ENCODE assay signal across 24 mouse cellular contexts in the genomic region with DNA sequence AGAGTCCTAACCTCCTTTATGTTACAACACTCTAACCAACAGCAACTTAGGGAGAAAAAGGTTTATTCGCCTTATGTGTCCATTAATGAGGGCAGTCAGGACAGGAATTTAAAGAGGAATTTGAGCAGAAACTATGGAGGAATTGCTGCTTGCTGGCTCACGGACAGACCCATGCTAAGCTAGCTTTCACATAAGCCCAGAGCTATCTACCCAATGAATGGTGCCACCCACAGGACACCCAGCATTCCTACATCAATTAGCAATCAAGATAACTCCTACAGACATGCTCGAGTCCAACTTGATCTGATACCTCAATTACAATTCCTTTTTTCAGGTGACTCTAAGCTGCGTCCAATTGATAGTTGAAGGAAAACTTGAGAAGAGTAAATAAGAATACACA.
DNase-seq lines count a peak whose midpoint lies in the region; ATAC-seq and TF ChIP-seq lines count a peak whose summit lies in the region.
"Had no signal": no experiment of that assay in that cellular context is flagged by ENCODE, and none has a peak within 500 bp of the region (broad histone marks: within the 10 kb centered on the region; RNA-seq: fewer than 3 reads in every experiment).

No protein-coding gene starts in this region.

- TF ChIP-seq RAD21 in CH12.LX (IDR thresholded peaks at IDR 0.05; ENCODE audit: low read depth, low read length): peak; percentile 86

- H3K79me2 ChIP-seq in CH12.LX (replicated peaks; ENCODE audit: control insufficient read depth, extremely low read depth, insufficient read depth, poor library complexity, severe bottlenecking): no peaks in the 10 kb centered on the region

- DNase-seq in kidney, postnatal 0 days (ENCODE audit: low spot score): no peak
- DNase-seq in kidney, postnatal 4 days: no peak
- peak; percentile 9 for DNase-seq in A20 (ENCODE audit: low read depth, low spot score)
- peak; percentile 69 for DNase-seq in CH12.LX (ENCODE audit: extremely low read depth)
- DNase-seq in ZHBTc4 (ENCODE audit: low read depth, low spot score): peak; percentile 2
- no peak for DNase-seq in testis, postnatal 10 days (ENCODE audit: low spot score)
- DNase-seq in adipocyte (ENCODE audit: low spot score): no peak
- DNase-seq: cerebellum, adult 11 months; cerebellum, adult 9-10 months; heart, adult 2 months; heart, postnatal 10 days; kidney, adult 8-10 months; kidney, postnatal 10 days; lung, postnatal 14 days; midbrain, embryonic 14.5 days had no signal

- no peak overlapping the region for H3K27ac ChIP-seq in kidney, postnatal 0 days
- H3K27ac ChIP-seq in CH12.LX (ENCODE audit: insufficient read depth, low read depth): no peak overlapping the region
- H3K27ac ChIP-seq in hindbrain, embryonic 16.5 days (ENCODE audit: low read depth, low read length): no peak overlapping the region
- H3K27ac ChIP-seq: embryonic facial prominence, embryonic 13.5 days; forebrain, embryonic 10.5 days; heart, adult 2 months; heart, embryonic 13.5 days; hindbrain, embryonic 14.5 days; limb, embryonic 13.5 days; stomach, embryonic 15.5 days had no signal

- peak; percentile 11; the same call in 1 of the 2 replicates for TF ChIP-seq CTCF in kidney, postnatal 0 days (IDR thresholded peaks at IDR 0.05; ENCODE audit: low read depth)
- TF ChIP-seq CTCF in CH12.LX (conservative IDR thresholded peaks at IDR 0.05 in 1 of 2, IDR thresholded peaks at IDR 0.05 in 1 of 2; ENCODE audit: low read depth in 2 of 2, low read length in 2 of 2): peak in 1 of 2 experiments; percentile 81; a peak in 3 of 4 replicates

- in situ Hi-C loops in CH12.LX (cut with MboI; ENCODE audit: low pct_ligation_motif_present, low pct_unique_long_range_greater_than_20kb, low sequenced_read_pairs): loop anchor here (25.0 kb wide), 1 partner anchor 351 kb away; no protein-coding TSS in a partner anchor

- H3K4me3 ChIP-seq in kidney, postnatal 0 days (replicated peaks; ENCODE audit: low read depth, low read length): no peak overlapping the region
- H3K4me3 ChIP-seq in CH12.LX (replicated peaks in 1 of 3; ENCODE audit: low read depth in 2 of 3, low read length in 2 of 3, poor library complexity in 1 of 3): no peak overlapping the region
- H3K4me3 ChIP-seq in hindbrain, embryonic 16.5 days (ENCODE audit: low read length): no peak overlapping the region
- H3K4me3 ChIP-seq: embryonic facial prominence, embryonic 13.5 days; forebrain, embryonic 10.5 days; heart, adult 2 months; heart, embryonic 13.5 days; limb, embryonic 13.5 days; stomach, embryonic 15.5 days had no signal

- dilution Hi-C loops in CH12.LX (cut with MboI; ENCODE audit: extremely low pct_ligation_motif_present, extremely low pct_unique_long_range_greater_than_20kb, low sequenced_read_pairs): no loop called here

- TF ChIP-seq EP300 in CH12.LX (IDR thresholded peaks at IDR 0.05; ENCODE audit: low read length): no peak

- H3K9ac ChIP-seq in kidney, postnatal 0 days (ENCODE audit: low read depth, low read length): no peak overlapping the region
- H3K9ac ChIP-seq in CH12.LX (ENCODE audit: insufficient read depth, low read depth): no peak overlapping the region
- no peak overlapping the region for H3K9ac ChIP-seq in hindbrain, embryonic 16.5 days (ENCODE audit: low read depth, low read length)
- H3K9ac ChIP-seq: embryonic facial prominence, embryonic 13.5 days; heart, embryonic 13.5 days; hindbrain, embryonic 14.5 days; limb, embryonic 13.5 days; stomach, embryonic 15.5 days had no signal

- no peaks in the 10 kb centered on the region for H3K36me3 ChIP-seq in kidney, postnatal 0 days (ENCODE audit: insufficient read depth, low read length)
- no peaks in the 10 kb centered on the region for H3K36me3 ChIP-seq in CH12.LX (replicated peaks in 1 of 2; ENCODE audit: control insufficient read depth in 1 of 2, insufficient read depth in 1 of 2, low read length in 1 of 2)
- no peaks in the 10 kb centered on the region for H3K36me3 ChIP-seq in hindbrain, embryonic 16.5 days (ENCODE audit: control insufficient read depth, insufficient read depth, low read length)
- H3K36me3 ChIP-seq: embryonic facial prominence, embryonic 13.5 days; forebrain, embryonic 10.5 days; heart, embryonic 13.5 days; limb, embryonic 13.5 days; stomach, embryonic 15.5 days had no signal

- TF ChIP-seq POLR2A in CH12.LX (IDR thresholded peaks at IDR 0.05; ENCODE audit: low read depth, low read length): no peak

- 84% methylated on average over 4 of the region's 4 CpGs for WGBS in kidney, postnatal 0 days
- 83% methylated on average over 4 of the region's 4 CpGs for WGBS in hindbrain, embryonic 16.5 days

- no peaks in the 10 kb centered on the region for H3K4me1 ChIP-seq in kidney, postnatal 0 days (replicated peaks; ENCODE audit: insufficient read depth, low read length)
- H3K4me1 ChIP-seq in CH12.LX (ENCODE audit: control insufficient read depth in 1 of 2, insufficient read depth in 2 of 2): peaks cover 5 to 17% of the 10 kb centered on the region in 2 experiments; a peak in 2 of 4 replicates
- no peaks in the 10 kb centered on the region for H3K4me1 ChIP-seq in hindbrain, embryonic 16.5 days (ENCODE audit: control insufficient read depth, insufficient read depth, low read depth, low read length)
- H3K4me1 ChIP-seq: embryonic facial prominence, embryonic 13.5 days; forebrain, embryonic 10.5 days; heart, embryonic 13.5 days; limb, embryonic 13.5 days; stomach, embryonic 15.5 days had no signal

- no peaks in the 10 kb centered on the region for H3K9me3 ChIP-seq in kidney, postnatal 0 days (replicated peaks; ENCODE audit: low read length)
- no peaks in the 10 kb centered on the region for H3K9me3 ChIP-seq in CH12.LX (replicated peaks; ENCODE audit: low read length)
- no peaks in the 10 kb centered on the region for H3K9me3 ChIP-seq in hindbrain, embryonic 16.5 days (ENCODE audit: control insufficient read depth, low read length)
- H3K9me3 ChIP-seq: embryonic facial prominence, embryonic 13.5 days; forebrain, embryonic 10.5 days; heart, embryonic 13.5 days; limb, embryonic 13.5 days; stomach, embryonic 15.5 days had no signal

- H3K4me2 ChIP-seq in kidney, postnatal 0 days (ENCODE audit: low read length): no peak overlapping the region
- H3K4me2 ChIP-seq in CH12.LX (ENCODE audit: insufficient read depth, low read depth, poor library complexity, severe bottlenecking): no peak overlapping the region; the same call in 1 of the 2 replicates
- no peak overlapping the region for H3K4me2 ChIP-seq in hindbrain, embryonic 16.5 days (ENCODE audit: low read length)
- H3K4me2 ChIP-seq: embryonic facial prominence, embryonic 13.5 days; heart, embryonic 13.5 days; hindbrain, embryonic 14.5 days; limb, embryonic 13.5 days; liver, embryonic 11.5 days; stomach, embryonic 15.5 days had no signal

- no peak for ATAC-seq in kidney, postnatal 0 days (replicated peaks; ENCODE audit: low FRiP score, low read depth)
- no peak for ATAC-seq in hindbrain, embryonic 16.5 days
- ATAC-seq: forebrain, embryonic 16.5 days had no signal

- no peaks in the 10 kb centered on the region for H3K27me3 ChIP-seq in kidney, postnatal 0 days (ENCODE audit: insufficient read depth, low read length)
- no peaks in the 10 kb centered on the region for H3K27me3 ChIP-seq in CH12.LX (replicated peaks)
- H3K27me3 ChIP-seq in hindbrain, embryonic 16.5 days (replicated peaks; ENCODE audit: control insufficient read depth, insufficient read depth, low read length): no peaks in the 10 kb centered on the region
- H3K27me3 ChIP-seq: embryonic facial prominence, embryonic 13.5 days; heart, embryonic 13.5 days; limb, embryonic 13.5 days; stomach, embryonic 15.5 days had no signal

TF ChIP-seq in CH12.LX, 34 proteins besides CTCF, POLR2A, EP300 and RAD21:
- peak; percentile 53; the same call in 1 of the 2 replicates for TF ChIP-seq ZC3H11A (IDR thresholded peaks at IDR 0.05; ENCODE audit: low read depth, low read length)
- TF ChIP-seq IRF4 (IDR thresholded peaks at IDR 0.05; ENCODE audit: low read depth, low read length): no peak
- peak; percentile 89 for TF ChIP-seq SMC3 (IDR thresholded peaks at IDR 0.05; ENCODE audit: low read depth, low read length)

Comparison
In these comparisons a context has a peak if more than half of its experiments do, and no peak if none do; other contexts are left out.
1. DNase-seq: peak in A20 (single experiment), CH12.LX (single experiment) and ZHBTc4 (single experiment); none in kidney, postnatal 0 days (single experiment), kidney, postnatal 4 days (0 of 2), testis, postnatal 10 days (single experiment) and adipocyte (single experiment).